ENCODE assay signal across 16 mouse cellular contexts in genomic region chr5:118555305-118555704, GRCm38 (mm10). TPM values are rescaled to one million over a fixed set of nuclear protein-coding genes. Genes with fewer than 3 reads are reported as not detected.
DNase-seq lines count a peak whose midpoint lies in the region; ATAC-seq and TF ChIP-seq lines count a peak whose summit lies in the region.
"Had no signal": no experiment of that assay in that cellular context is flagged by ENCODE, and none has a peak within 500 bp of the region (broad histone marks: within the 10 kb centered on the region; RNA-seq: fewer than 3 reads in every experiment).

No protein-coding gene starts in this region.

- peaks cover 6% of the 10 kb centered on the region; the same call in 1 of the 2 replicates for H3K79me2 ChIP-seq in MEL (ENCODE audit: control insufficient read depth, insufficient read depth, low read length, poor library complexity)

- 93% methylated on average over 4 of the region's 4 CpGs for WGBS in hindbrain, postnatal 0 days
- 94% methylated on average over 4 of the region's 4 CpGs for WGBS in hindbrain, embryonic 16.5 days
- WGBS in lung, embryonic 14.5 days, result 93% methylated on average over 4 of the region's 4 CpGs
- 93% methylated on average over 4 of the region's 4 CpGs for WGBS in stomach, postnatal 0 days

- H3K27ac ChIP-seq in hindbrain, postnatal 0 days, result no peak overlapping the region
- H3K27ac ChIP-seq in hindbrain, embryonic 16.5 days (ENCODE audit: low read depth, low read length), result no peak overlapping the region
- no peak overlapping the region for H3K27ac ChIP-seq in lung, embryonic 14.5 days (ENCODE audit: low read depth)
- H3K27ac ChIP-seq in MEL (ENCODE audit: control insufficient read depth, low read depth, low read length), result no peak overlapping the region
- no peak overlapping the region for H3K27ac ChIP-seq in stomach, postnatal 0 days (replicated peaks)
- H3K27ac ChIP-seq: embryonic facial prominence, embryonic 13.5 days; forebrain, embryonic 10.5 days; limb, embryonic 10.5 days; lung, embryonic 15.5 days had no signal

- TF ChIP-seq CTCF in hindbrain, postnatal 0 days (IDR thresholded peaks at IDR 0.05; ENCODE audit: low read depth), result peak; percentile 36
- TF ChIP-seq CTCF in lung, embryonic 14.5 days (IDR thresholded peaks at IDR 0.05; ENCODE audit: low read depth), result peak; percentile 37
- TF ChIP-seq CTCF in MEL (IDR thresholded peaks at IDR 0.05 in 2 of 3, conservative IDR thresholded peaks at IDR 0.05 in 1 of 3; ENCODE audit: control insufficient read depth in 1 of 3, insufficient read depth in 1 of 3, low read depth in 2 of 3, low read length in 3 of 3, poor library complexity in 1 of 3, severe bottlenecking in 1 of 3), result peak; percentile 41 to 55 (median 48)
- peak; percentile 41 for TF ChIP-seq CTCF in stomach, postnatal 0 days (IDR thresholded peaks at IDR 0.05; ENCODE audit: low read depth)

- TF ChIP-seq EP300 in MEL (IDR thresholded peaks at IDR 0.05; ENCODE audit: low read depth in 1 of 2, low read length in 2 of 2), result no peak
- TF ChIP-seq EP300 in stomach, postnatal 0 days (optimal IDR thresholded peaks at IDR 0.05), result no peak

- H3K27me3 ChIP-seq in hindbrain, postnatal 0 days (ENCODE audit: insufficient read depth, low read length), result no peaks in the 10 kb centered on the region
- no peaks in the 10 kb centered on the region for H3K27me3 ChIP-seq in hindbrain, embryonic 16.5 days (replicated peaks; ENCODE audit: control insufficient read depth, insufficient read depth, low read length)
- H3K27me3 ChIP-seq in lung, embryonic 14.5 days (ENCODE audit: insufficient read depth, low read length), result 0 out of 2 replicates have a peak, but pooled peaks cover 3% of the 10 kb centered on the region
- H3K27me3 ChIP-seq in MEL (ENCODE audit: control insufficient read depth in 1 of 2, insufficient read depth in 2 of 2, low read length in 2 of 2), result no peaks in the 10 kb centered on the region
- H3K27me3 ChIP-seq in stomach, postnatal 0 days (ENCODE audit: control insufficient read depth, insufficient read depth, low read length), result no peaks in the 10 kb centered on the region

- no peaks in the 10 kb centered on the region for H3K36me3 ChIP-seq in hindbrain, postnatal 0 days (ENCODE audit: insufficient read depth, low read length)
- H3K36me3 ChIP-seq in hindbrain, embryonic 16.5 days (ENCODE audit: control insufficient read depth, insufficient read depth, low read length), result no peaks in the 10 kb centered on the region
- no peaks in the 10 kb centered on the region for H3K36me3 ChIP-seq in lung, embryonic 14.5 days (ENCODE audit: insufficient read depth)
- H3K36me3 ChIP-seq in MEL (ENCODE audit: control insufficient read depth in 1 of 2, insufficient read depth in 2 of 2, low read length in 2 of 2), result peaks cover 0 to 8% of the 10 kb centered on the region in 2 experiments; a peak in 1 of 4 replicates
- H3K36me3 ChIP-seq in stomach, postnatal 0 days (ENCODE audit: control insufficient read depth, insufficient read depth, low read length), result no peaks in the 10 kb centered on the region
- H3K36me3 ChIP-seq: embryonic facial prominence, embryonic 13.5 days; forebrain, embryonic 10.5 days; limb, embryonic 10.5 days; lung, embryonic 15.5 days had no signal

- H3K4me2 ChIP-seq in hindbrain, postnatal 0 days (ENCODE audit: low read depth, low read length), result no peak overlapping the region
- H3K4me2 ChIP-seq in hindbrain, embryonic 16.5 days (ENCODE audit: low read length), result no peak overlapping the region
- H3K4me2 ChIP-seq in lung, embryonic 14.5 days, result no peak overlapping the region
- no peak overlapping the region for H3K4me2 ChIP-seq in stomach, postnatal 0 days (replicated peaks; ENCODE audit: low read depth)
- H3K4me2 ChIP-seq: embryonic facial prominence, embryonic 13.5 days; lung, embryonic 15.5 days had no signal

- no peaks in the 10 kb centered on the region for H3K9me3 ChIP-seq in hindbrain, postnatal 0 days (ENCODE audit: low read length)
- peaks cover 3% of the 10 kb centered on the region for H3K9me3 ChIP-seq in hindbrain, embryonic 16.5 days (ENCODE audit: control insufficient read depth, low read length)
- H3K9me3 ChIP-seq in lung, embryonic 14.5 days (ENCODE audit: low read depth, low read length), result no peaks in the 10 kb centered on the region
- H3K9me3 ChIP-seq in MEL (replicated peaks; ENCODE audit: insufficient read depth, low read length), result no peaks in the 10 kb centered on the region
- H3K9me3 ChIP-seq in stomach, postnatal 0 days (ENCODE audit: control insufficient read depth, low read length), result no peaks in the 10 kb centered on the region
- H3K9me3 ChIP-seq: limb, embryonic 10.5 days; lung, embryonic 15.5 days had no signal

- H3K4me3 ChIP-seq in hindbrain, postnatal 0 days (ENCODE audit: low read length), result no peak overlapping the region
- no peak overlapping the region for H3K4me3 ChIP-seq in hindbrain, embryonic 16.5 days (ENCODE audit: low read length)
- H3K4me3 ChIP-seq in lung, embryonic 14.5 days (ENCODE audit: low read depth, low read length), result no peak overlapping the region
- H3K4me3 ChIP-seq in MEL (ENCODE audit: control insufficient read depth in 1 of 2, insufficient read depth in 1 of 2, low read depth in 2 of 2, low read length in 2 of 2), result no peak overlapping the region
- H3K4me3 ChIP-seq in stomach, postnatal 0 days (ENCODE audit: low read depth, low read length), result no peak overlapping the region
- H3K4me3 ChIP-seq: embryonic facial prominence, embryonic 13.5 days; forebrain, embryonic 10.5 days; limb, embryonic 10.5 days; lung, embryonic 15.5 days; myocyte had no signal

- no peak for DNase-seq in hindbrain, postnatal 0 days (ENCODE audit: low spot score)
- DNase-seq in lung, embryonic 14.5 days, result no peak
- no peak for DNase-seq in lung, postnatal 10 days
- peak; percentile 57 for DNase-seq in MEL (ENCODE audit: low read depth, low spot score)
- no peak for DNase-seq in stomach, postnatal 0 days (ENCODE audit: low spot score)
- no peak for DNase-seq in spleen, postnatal 4 days (ENCODE audit: low spot score in 2 of 2)
- DNase-seq: adrenal gland, postnatal 36 days; cerebellum, adult 11 months; heart, postnatal 14 days; kidney, postnatal 14 days had no signal

- peak; percentile 29 for TF ChIP-seq RAD21 in MEL (IDR thresholded peaks at IDR 0.05; ENCODE audit: low read depth, low read length)

- H3K9ac ChIP-seq in hindbrain, postnatal 0 days (replicated peaks; ENCODE audit: low read length), result no peak overlapping the region
- H3K9ac ChIP-seq in hindbrain, embryonic 16.5 days (ENCODE audit: low read depth, low read length), result no peak overlapping the region
- no peak overlapping the region for H3K9ac ChIP-seq in lung, embryonic 14.5 days
- no peak overlapping the region for H3K9ac ChIP-seq in MEL (ENCODE audit: control insufficient read depth, low read depth, low read length, poor library complexity, severe bottlenecking)
- no peak overlapping the region for H3K9ac ChIP-seq in stomach, postnatal 0 days (ENCODE audit: low read length)
- H3K9ac ChIP-seq: embryonic facial prominence, embryonic 13.5 days; lung, embryonic 15.5 days had no signal

- TF ChIP-seq POLR2A in MEL (IDR thresholded peaks at IDR 0.05; ENCODE audit: control insufficient read depth in 1 of 2, insufficient read depth in 1 of 2, low read depth in 1 of 2, low read length in 2 of 2, poor library complexity in 1 of 2), result no peak

- ATAC-seq in hindbrain, postnatal 0 days, result no peak
- ATAC-seq in hindbrain, embryonic 16.5 days, result no peak
- no peak for ATAC-seq in lung, embryonic 14.5 days (ENCODE audit: insufficient read depth)
- ATAC-seq in stomach, postnatal 0 days (ENCODE audit: low FRiP score, low TSS enrichment), result no peak

- no peaks in the 10 kb centered on the region for H3K4me1 ChIP-seq in hindbrain, postnatal 0 days (ENCODE audit: insufficient read depth, low read length)
- peaks cover 5% of the 10 kb centered on the region for H3K4me1 ChIP-seq in hindbrain, embryonic 16.5 days (ENCODE audit: control insufficient read depth, insufficient read depth, low read depth, low read length)
- H3K4me1 ChIP-seq in lung, embryonic 14.5 days (ENCODE audit: insufficient read depth), result no peaks in the 10 kb centered on the region
- peaks cover 0 to 15% of the 10 kb centered on the region in 2 experiments; a peak in 2 of 4 replicates for H3K4me1 ChIP-seq in MEL (ENCODE audit: control insufficient read depth in 1 of 2, insufficient read depth in 2 of 2, low read length in 2 of 2)
- no peaks in the 10 kb centered on the region for H3K4me1 ChIP-seq in stomach, postnatal 0 days (replicated peaks; ENCODE audit: control insufficient read depth, insufficient read depth)

TF ChIP-seq in MEL, 35 proteins besides CTCF, POLR2A, EP300 and RAD21:
- no peak for TF ChIP-seq MAX (IDR thresholded peaks at IDR 0.05; ENCODE audit: low read length)
- no peak for TF ChIP-seq USF1 (IDR thresholded peaks at IDR 0.05; ENCODE audit: low read depth, low read length)
- no peak for TF ChIP-seq TCF12 (IDR thresholded peaks at IDR 0.05; ENCODE audit: low read depth, low read length)
- TF ChIP-seq JUND (IDR thresholded peaks at IDR 0.05; ENCODE audit: low read depth, low read length), result no peak
- peak; percentile 33 for TF ChIP-seq SMC3 (IDR thresholded peaks at IDR 0.05; ENCODE audit: low read depth, low read length)
- TF ChIP-seq ZMIZ1 (IDR thresholded peaks at IDR 0.05; ENCODE audit: low read depth, low read length), result no peak
- no peak for TF ChIP-seq ETS1 (IDR thresholded peaks at IDR 0.05; ENCODE audit: low read depth, low read length)
- TF ChIP-seq MYC (IDR thresholded peaks at IDR 0.05; ENCODE audit: low read depth, low read length), result no peak

RNA-seq across cellular contexts. Expression of gene Med13l, which starts 5.2 kb away (rescaled TPM):
- total RNA-seq in hindbrain, postnatal 0 days (2014; rRNA removed), result 27.1 and 28.9 TPM in 2 replicates
- 9.8 and 11.3 TPM in 2 replicates for polyA plus RNA-seq in hindbrain, postnatal 0 days (2015; fragmentation: Nextera tagmentation; extraction: Ambion mirVana)
- polyA plus RNA-seq in hindbrain, embryonic 16.5 days (2015; fragmentation: Nextera tagmentation; extraction: Ambion mirVana), result 11.5 and 12.4 TPM in 2 replicates
- 11.9 and 14.1 TPM in 2 replicates for polyA plus RNA-seq in lung, embryonic 14.5 days (2014; fragmentation: Nextera tagmentation; extraction: Ambion mirVana)
- 13.4 and 13.8 TPM in 2 replicates for total RNA-seq in MEL (2012; rRNA removed)
- polyA plus RNA-seq in MEL (2012; ENCODE audit: insufficient read depth in 1 of 2, insufficient read length in 2 of 2, low read depth in 1 of 2, low replicate concordance in 2 of 2, missing spikeins in 1 of 2), result 10 to 100 TPM in 1 of 2 experiments, not detected in 1; 16.1 TPM
- polyA plus RNA-seq in stomach, postnatal 0 days (2015; fragmentation: Nextera tagmentation; extraction: Ambion mirVana), result 5.1 and 5.4 TPM in 2 replicates
